23 mouse cellular contexts compared by ENCODE assay signal in genomic region chr2:116236731-116237130, GRCm38 (mm10).
DNase-seq lines count a peak whose midpoint lies in the region; ATAC-seq lines count a peak whose summit lies in the region.
"Had no signal": no experiment of that assay in that cellular context is flagged by ENCODE, and none has a peak within 500 bp of the region (broad histone marks: within the 10 kb centered on the region; RNA-seq: fewer than 3 reads in every experiment).

No protein-coding gene starts in this region.

- peak; percentile 44 for DNase-seq in right cerebral cortex, adult 18-20 months
- DNase-seq in right cerebral cortex, postnatal 4 days, result no peak
- peak; percentile 44 to 51 for DNase-seq in layer of hippocampus, adult 8-10 months (ENCODE audit: low spot score in 2 of 2)
- peak; percentile 19 to 57 for DNase-seq in left cerebral cortex, adult 9 months (ENCODE audit: low spot score in 2 of 2)
- peak; percentile 12 to 43 for DNase-seq in right cerebral cortex, postnatal 36 days (ENCODE audit: low spot score in 2 of 2)
- DNase-seq in embryo, embryonic 10 days (ENCODE audit: low spot score), result no peak
- no peak for DNase-seq in spleen, postnatal 36 days (ENCODE audit: low spot score in 2 of 2)
- DNase-seq: adrenal gland, adult 2 months; cerebellum, adult 2 months; forebrain, postnatal 0 days; gastrocnemius, adult 2 months; kidney, adult 2 months; lung, adult 2 months; lung, postnatal 14 days had no signal

- no peaks in the 10 kb centered on the region for H3K36me3 ChIP-seq in liver, embryonic 12.5 days
- H3K36me3 ChIP-seq: embryonic facial prominence, embryonic 15.5 days; hindbrain, embryonic 12.5 days; limb, embryonic 12.5 days had no signal

- no peak overlapping the region for H3K27ac ChIP-seq in liver, embryonic 12.5 days
- H3K27ac ChIP-seq: embryonic facial prominence, embryonic 15.5 days; gastrocnemius, adult 2 months; hindbrain, embryonic 12.5 days; kidney, postnatal 0 days; limb, embryonic 12.5 days; stomach, postnatal 0 days had no signal

- no peak overlapping the region for H3K9ac ChIP-seq in liver, embryonic 12.5 days
- H3K9ac ChIP-seq: embryonic facial prominence, embryonic 15.5 days; forebrain, postnatal 0 days; hindbrain, embryonic 12.5 days; limb, embryonic 12.5 days had no signal

- no peaks in the 10 kb centered on the region for H3K9me3 ChIP-seq in liver, embryonic 12.5 days (replicated peaks)
- H3K9me3 ChIP-seq: embryonic facial prominence, embryonic 15.5 days; hindbrain, embryonic 12.5 days; limb, embryonic 12.5 days had no signal

- no peak overlapping the region for H3K4me2 ChIP-seq in liver, embryonic 12.5 days
- H3K4me2 ChIP-seq: embryonic facial prominence, embryonic 15.5 days; hindbrain, embryonic 12.5 days; limb, embryonic 12.5 days; liver, embryonic 11.5 days; midbrain, embryonic 11.5 days had no signal

- H3K4me1 ChIP-seq in liver, embryonic 12.5 days, result no peaks in the 10 kb centered on the region
- H3K4me1 ChIP-seq: embryonic facial prominence, embryonic 15.5 days; hindbrain, embryonic 12.5 days; limb, embryonic 12.5 days had no signal

- ATAC-seq in liver, embryonic 12.5 days, result no peak
- ATAC-seq: forebrain, postnatal 0 days; Patski had no signal

- H3K27me3 ChIP-seq in liver, embryonic 12.5 days (replicated peaks), result no peaks in the 10 kb centered on the region
- H3K27me3 ChIP-seq: embryonic facial prominence, embryonic 15.5 days; hindbrain, embryonic 12.5 days; limb, embryonic 12.5 days had no signal

- no peak overlapping the region for H3K4me3 ChIP-seq in liver, embryonic 12.5 days
- H3K4me3 ChIP-seq: embryonic facial prominence, embryonic 15.5 days; gastrocnemius, adult 2 months; hindbrain, embryonic 12.5 days; limb, embryonic 12.5 days had no signal

Comparison
In these comparisons a context has a peak if more than half of its experiments do, and no peak if none do; other contexts are left out.
1. DNase-seq: peak in right cerebral cortex, adult 18-20 months (single experiment), layer of hippocampus, adult 8-10 months (2 of 2), left cerebral cortex, adult 9 months (2 of 2) and right cerebral cortex, postnatal 36 days (2 of 2); none in right cerebral cortex, postnatal 4 days (single experiment), embryo, embryonic 10 days (single experiment) and spleen, postnatal 36 days (0 of 2).